Mouse (Mus musculus) erythroblast, embryonic 14.5 days (primary cell): ENCODE data around the gene Actl11.

Experiments used
- GATA1 ChIP-seq: IDR thresholded peaks from 2 replicates; pipeline ENCODE4 v1.6.1; 2012; ENCODE audit warnings: low read length, inconsistent platforms, mixed read lengths
- TAL1 ChIP-seq: IDR thresholded peaks from 3 replicates; pipeline ENCODE4 v1.6.1; 2012; ENCODE audit warnings: low read length, inconsistent platforms, mixed read lengths

DNA sequence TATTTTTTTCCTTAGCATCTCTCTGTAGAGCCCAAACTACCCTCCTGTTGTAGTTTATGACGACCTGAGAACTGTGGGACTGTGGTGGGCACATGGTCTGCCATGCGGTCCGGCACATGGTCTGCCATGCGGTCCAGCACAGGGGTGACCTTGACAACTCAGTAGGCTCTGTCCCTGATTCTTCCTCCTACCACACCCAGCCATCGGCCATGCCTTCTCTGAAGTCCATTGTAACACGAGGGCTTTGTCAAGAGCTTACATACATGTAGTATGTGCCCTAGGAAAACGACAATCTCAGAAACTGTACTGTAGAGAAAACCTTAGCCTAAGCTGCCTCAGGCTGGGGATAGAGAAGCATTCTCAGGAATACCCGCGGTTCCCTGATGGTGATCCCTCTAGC, 36.4 kb downstream of the Actl11 start:
- TF ChIP-seq GATA1 (no peak), TAL1 (no peak)
